Mouse (Mus musculus): ENCODE data around the gene Tmem119.
"Not testable (repeated sequence)": the region's sequence is repeated elsewhere in the genome, so short reads cannot be mapped to it uniquely, and the experiment has no call there.

The Tmem119 gene

DNA sequence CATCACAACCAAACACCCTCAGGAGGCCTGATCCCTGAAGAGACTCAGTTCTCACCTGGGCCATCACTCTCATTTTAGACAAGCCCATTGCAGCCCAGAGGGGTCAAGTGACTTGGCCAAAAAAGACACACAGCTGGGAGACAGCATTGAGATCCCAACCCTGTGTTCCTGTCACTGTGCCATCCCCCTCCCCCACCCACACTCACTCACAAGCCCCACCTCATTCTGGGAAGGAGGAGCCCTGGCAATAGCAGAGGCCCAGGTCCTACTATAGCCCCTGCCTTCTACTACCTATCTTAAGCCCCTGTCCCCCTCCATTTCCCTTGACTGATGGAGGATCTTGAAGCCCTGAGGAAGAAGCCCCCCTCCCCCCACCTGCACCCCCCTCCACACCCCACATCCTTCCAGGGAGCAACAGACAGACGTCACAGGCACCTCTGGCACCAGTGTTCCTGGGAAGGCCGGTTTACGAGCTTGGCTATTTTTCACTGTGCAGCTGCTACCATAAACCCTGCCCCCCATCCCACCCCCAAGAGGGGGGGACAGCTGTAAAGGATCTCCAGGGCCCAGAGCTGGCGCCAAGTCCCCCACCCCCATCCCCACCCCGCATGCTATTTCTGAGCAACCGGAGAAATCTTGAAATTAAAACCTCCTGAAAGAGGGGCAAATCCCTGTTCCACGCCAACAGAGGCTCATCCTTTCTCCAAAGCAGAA, 11.1 kb downstream of the Tmem119 start:
- DNase-seq (ENCODE audit: low read depth, low spot score) = no peak

DNA sequence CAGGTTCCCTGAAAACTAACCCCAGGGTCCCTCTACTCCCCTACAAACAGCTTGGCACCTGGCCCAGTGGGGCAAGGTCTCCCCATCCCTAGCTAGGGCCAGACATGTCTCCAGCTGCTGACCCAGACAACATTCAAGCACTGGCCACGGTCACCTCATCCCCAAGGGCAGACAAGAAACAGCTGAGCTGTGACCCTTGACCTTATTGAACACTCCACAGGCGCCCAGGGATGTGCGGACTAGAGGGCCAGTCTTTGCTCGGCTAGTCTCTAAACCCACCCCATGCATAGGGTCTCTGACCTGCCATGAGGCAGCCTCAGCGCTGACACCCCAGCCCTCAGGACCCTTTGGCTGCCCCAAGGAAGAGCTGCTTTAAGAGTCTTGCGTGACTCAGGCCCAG, 11.7 kb downstream of the Tmem119 start:
- no peak for DNase-seq (ENCODE audit: low read depth, low spot score)

DNA sequence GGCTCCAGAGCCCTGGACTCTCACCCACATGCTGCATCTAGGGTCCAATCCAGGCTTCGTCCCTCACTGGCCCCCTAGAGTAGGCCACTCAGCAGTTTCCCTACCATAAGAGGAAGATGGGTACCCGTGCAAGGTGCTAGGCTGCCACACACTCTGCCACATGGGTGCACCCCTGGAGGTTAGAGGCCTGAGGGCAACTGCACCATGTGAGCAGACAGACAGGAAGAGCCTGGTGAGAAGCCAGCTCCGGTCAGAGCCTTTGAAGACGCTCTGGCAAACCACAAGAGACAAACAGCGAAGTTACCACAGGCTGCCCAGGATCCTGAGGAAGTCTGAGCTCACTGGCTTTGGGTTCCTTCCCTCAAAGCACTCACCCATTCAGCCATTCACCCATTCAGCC, 13.3 kb downstream of the Tmem119 start:
- no peak for DNase-seq (ENCODE audit: low read depth, low spot score)

DNA sequence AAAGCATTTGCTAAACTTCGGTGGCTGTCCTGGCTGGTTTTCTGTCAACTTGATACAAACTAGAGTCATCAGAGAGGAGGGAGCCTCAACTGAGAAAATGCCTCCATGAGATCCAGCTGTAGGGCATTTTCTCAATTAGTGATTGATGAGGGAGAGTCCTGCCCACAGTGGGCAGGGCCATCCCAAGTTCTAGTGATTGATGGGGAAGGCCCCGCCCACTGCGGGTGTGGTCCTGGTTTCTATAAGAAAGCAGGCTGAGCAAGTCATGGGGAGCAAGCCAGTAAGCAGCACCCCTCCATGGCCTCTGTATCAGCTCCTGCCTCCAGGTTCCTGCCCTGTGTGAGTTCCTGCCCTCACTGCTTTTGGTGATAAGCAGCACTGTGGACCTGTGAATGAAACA, 16.2 kb downstream of the Tmem119 start:
- DNase-seq (ENCODE audit: low read depth, low spot score) = not testable (repeated sequence)

DNA sequence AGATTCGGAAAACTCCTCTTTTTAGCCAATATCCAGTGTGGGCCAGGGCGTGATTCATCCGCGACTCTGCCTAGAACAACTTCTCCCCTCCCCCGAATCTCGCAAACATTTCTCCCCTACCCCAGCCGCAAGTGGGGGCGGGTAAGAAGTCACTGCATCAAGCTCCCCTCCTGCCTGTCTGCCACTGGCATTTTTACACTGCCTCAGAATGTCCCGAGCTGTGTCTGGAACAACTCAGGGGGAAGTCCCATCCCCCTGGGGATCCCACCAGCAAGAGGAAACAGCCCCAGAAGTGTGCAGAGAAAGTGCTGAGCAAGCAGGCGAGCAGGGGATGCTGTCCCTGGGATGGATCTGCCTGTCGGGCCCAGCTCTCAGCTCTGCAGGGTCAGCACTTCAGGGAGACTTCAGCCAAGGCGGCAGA, 16.7 kb downstream of the Tmem119 start:
- no peak for DNase-seq (ENCODE audit: low read depth, low spot score)

DNA sequence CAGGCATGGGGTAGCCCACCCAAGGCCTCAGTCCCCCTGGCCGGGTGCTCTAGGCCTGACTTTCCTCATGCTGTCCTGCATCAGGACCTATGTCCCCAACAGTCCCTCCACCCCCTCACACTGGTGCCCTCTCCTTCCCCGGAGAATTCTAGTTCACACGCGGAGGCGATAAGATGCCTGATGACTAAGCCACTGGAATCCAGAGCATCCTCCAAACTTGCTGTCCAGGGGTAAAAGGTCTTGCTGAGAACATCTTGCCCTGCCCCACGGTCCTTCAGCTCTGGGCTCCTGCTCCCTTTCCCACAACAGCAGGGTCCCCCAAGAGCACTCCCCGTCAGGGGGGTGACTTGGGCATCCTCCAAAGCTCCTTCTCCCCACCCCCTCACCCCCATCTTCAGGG, 17.7 kb downstream of the Tmem119 start:
- no peak for DNase-seq (ENCODE audit: low read depth, low spot score)

DNA sequence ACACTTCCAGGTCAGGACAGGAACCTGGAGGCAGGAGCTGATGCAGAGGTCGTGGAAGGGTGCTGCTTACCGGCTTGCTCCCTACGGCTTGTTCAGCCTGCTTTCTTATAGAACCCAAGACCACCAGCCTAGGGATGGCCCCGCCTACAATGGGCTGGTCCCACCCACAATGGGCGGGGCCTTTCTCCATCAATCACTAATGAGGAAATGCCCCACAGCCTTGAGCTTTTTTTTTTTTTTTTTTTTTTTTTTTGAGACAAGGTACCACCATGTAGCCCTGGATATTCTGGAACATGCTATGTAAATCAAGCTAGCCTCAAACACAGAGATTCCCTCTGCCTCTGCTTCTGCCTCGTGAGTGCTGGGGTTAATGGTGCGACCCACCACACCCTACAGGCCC, 18.4 kb downstream of the Tmem119 start:
- DNase-seq (ENCODE audit: low read depth, low spot score) = peak; percentile 23

DNA sequence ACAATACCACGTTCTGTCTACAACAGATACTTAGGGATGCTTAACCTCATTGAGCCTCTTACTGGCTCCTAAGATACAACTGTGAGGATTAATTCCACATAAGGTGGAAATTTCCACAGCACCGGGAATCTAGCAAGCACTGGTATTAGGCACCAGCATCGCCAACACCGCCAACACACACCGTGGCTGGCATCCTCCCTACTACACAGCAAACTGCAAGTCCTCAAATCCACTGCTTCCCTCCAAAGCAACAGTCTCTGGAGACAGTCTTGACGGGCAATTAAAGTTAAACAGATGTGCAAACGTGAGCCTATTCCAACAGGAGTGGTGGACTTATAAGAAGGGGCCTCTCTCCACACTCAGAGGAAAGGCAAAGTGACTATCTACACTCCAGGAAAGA, 19.1 kb downstream of the Tmem119 start:
- DNase-seq (ENCODE audit: low read depth, low spot score) = no peak

DNA sequence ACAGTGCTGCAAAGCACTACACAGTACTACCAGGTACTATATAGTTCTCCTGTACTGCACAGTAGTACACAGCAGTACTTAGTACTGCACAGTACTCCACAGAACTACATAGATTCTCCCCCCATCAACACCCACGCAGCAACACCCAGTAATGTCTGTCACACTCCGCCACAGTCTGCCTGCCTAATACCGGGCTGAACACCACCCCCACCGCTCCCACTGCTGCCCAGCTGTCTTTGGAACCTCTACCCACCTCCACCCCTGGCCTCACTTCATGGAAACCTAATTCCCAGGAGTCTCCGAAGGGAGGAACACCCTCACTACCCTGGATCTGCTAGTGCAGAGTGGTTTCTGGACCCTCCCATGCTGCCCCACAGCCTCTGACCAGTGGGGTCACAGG, 19.6 kb downstream of the Tmem119 start:
- no peak for DNase-seq (ENCODE audit: low read depth, low spot score)

DNA sequence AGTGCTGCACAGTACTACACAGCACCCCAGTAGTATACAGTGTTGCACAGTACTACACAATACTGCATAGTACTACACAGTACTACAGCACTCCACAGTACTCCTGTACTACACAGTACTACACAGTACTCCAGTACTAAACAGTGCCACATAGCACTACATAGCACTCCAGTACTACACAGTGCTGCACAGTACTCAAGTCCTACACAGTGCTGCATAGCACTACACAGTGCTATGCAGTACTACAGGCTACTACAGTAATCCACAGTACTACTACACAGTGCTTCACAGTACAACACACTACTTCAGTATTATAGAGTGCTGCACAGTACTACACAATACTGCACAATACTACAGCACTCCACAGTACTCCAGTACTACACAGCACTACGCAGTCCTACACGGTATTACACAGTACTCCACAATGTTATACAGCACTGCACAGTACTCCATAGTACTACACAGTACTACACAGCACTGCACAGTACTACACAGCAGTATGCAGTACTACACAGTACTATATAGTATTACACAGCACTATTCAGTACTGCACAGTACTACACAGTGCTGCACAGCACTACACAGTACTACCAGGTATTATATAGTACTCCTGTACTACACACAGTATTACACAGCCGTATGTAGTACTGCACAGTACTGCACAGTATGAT, 20.1 kb downstream of the Tmem119 start:
- DNase-seq (ENCODE audit: low read depth, low spot score) = no peak

DNA sequence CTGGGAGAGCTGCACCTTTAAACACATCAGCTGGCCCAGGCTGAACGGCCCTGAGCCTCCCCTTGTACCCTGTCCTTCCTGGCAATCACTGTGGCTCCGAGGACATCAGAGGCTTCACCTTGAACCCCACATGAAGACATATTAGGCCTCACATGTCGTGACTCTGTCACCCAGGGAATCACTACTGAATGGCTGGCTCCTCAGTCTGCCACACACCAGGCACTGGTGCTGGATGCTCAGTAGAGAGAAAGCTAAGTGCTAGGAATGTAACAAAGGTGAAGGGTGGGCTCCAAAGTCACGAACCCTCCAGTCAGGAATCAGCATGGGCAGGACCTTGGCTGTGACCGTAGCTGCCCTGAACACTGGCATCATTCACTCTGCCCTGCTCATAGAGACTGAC, 20.7 kb downstream of the Tmem119 start:
- no peak for DNase-seq (ENCODE audit: low read depth, low spot score)

DNA sequence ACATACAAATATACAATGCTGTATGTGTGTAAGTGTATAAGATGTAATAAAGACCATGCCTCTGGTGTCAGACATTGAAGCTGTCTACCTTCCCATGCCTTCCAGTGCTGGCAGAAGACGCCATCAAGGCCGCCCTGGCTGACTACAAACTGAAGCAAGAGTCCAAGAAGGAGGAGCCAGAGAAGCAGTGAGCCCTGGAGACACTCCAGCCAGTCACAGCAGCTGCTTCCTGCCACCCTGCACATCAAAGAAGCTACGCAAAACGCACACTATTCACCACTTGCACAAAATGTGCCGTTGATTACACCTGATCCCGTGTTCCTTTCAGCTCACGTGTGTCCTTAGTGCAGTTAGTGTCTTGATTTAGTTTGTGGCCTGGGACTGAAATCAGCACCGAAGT, 22.6 kb downstream of the Tmem119 start:
- DNase-seq (ENCODE audit: low read depth, low spot score) = not testable (repeated sequence)

DNA sequence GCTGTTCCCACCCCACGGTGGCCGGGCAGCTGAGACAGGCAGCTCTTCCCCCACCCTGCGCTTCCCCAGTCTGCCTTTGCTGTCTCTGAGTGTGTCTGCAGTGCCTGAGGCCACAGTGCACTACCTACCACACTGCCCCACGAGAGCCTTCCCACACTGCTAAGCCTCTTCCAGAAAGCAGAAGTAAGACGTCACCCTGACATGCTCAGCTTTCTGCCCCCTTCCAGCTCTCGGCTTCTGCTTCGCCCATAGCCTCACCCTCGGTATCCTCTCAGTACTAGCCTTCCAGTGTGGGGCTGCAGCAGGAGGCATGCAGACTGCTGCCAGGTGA, 23.5 kb downstream of the Tmem119 start:
- peak; percentile 89 for DNase-seq (ENCODE audit: low read depth, low spot score)

DNA sequence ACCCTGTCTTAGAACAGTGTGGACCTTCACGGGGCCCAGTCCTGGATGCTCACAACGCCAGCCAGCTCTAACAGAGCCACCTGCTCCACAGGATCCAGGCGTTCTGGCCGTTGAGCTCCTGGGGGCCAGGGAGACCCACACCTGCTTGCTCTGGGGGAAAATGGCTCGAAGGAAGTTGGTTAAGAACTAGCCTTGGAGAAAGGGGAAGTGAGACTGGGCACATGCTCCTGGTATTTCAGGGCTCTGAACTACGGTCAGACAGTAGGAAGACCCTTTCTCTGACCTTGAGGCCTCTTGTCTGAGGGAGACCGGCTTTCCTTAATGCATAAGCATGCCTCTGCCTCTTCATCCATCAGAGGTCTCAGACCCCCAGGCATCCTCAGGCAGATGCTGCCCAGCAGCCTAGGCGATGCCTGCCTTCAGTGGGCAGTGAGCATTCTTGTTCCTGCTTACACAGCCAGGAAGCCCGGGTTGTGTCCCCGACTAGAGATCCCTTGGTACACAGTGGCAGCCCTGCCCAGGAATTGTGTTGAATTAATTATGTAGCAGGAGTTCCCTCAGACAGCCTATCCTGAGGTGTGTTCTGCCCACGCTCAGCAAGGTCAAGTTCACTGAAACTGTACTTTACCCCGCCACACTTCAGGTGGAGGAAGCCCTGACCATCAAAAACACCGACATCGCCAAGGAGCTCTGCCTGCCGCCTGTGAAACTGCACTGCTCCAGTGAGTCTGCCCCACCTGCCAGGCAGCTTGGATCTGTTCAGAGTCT, 24.0 kb downstream of the Tmem119 start:
- peak; percentile 85 for DNase-seq (ENCODE audit: low read depth, low spot score)

DNA sequence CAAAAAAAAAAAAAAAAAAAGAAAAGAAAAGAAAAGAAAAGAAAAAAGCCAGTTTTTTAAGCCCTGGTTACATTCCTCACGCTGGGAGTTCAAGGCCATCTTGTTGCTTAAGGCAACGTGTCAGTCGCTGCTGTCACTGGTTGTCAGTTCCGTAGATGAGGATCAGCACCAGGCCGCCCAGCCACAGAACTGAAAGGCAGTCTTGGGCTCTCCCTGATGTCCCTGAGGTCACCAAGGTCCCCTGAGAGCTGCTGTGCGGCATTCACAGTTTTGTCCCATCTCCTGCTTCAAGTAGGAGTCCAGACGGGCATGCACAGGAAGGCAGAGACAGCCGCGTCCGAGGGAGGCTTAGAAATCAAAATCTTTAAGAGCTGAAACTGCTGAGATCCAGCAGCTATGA, 24.7 kb downstream of the Tmem119 start:
- no peak for DNase-seq (ENCODE audit: low read depth, low spot score)

DNA sequence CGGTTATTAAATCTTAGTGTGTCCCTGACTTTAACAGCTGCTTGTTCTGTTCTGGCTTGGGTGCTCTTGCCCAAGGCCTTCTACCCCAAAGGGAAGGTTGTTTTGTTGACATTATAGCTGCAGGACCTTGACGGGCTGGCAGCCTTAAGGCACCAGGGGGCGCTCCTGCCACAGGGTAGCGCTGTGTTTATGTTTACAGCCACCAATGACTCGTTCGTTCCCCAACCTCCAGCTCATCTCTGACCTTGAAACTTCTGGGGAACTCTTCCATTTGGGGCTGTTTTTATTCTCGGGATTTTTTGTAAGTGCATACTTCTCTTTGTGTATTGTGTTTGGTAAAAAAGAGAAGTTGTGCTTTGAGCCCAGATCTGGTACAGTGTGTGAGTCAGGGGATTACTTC, 26.7 kb downstream of the Tmem119 start:
- DNase-seq (ENCODE audit: low read depth, low spot score) = peak; percentile 93

DNA sequence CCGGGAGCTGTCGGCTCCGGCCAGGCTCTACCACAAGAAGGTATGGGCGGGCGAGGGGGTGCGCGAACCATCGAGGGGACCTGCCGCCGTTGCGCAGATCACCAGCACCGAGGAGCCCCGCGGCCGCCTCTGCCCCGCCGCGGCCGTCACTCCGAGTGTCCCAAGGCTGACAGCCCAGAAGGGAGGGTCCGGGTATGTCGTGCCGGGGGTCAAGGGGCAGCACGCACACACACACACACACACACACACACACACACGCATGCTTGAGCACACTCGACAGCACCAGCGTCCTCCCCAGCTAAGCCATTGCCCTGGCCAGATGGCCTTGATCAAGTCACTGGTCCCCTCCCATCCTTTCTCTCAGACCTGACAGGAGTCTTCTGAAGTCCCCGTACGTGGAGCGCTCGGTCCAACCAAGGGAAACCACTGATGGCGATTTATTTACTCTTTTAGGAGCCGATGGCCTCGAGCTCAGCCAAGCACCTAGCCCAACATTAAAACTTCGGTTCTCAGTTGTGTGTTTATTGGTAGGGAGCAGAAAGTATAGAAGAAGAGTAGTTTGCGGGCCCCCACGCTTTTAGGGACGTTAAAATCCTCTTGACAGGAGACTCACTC, 27.3 kb downstream of the Tmem119 start:
- DNase-seq (ENCODE audit: low read depth, low spot score) = no peak

DNA sequence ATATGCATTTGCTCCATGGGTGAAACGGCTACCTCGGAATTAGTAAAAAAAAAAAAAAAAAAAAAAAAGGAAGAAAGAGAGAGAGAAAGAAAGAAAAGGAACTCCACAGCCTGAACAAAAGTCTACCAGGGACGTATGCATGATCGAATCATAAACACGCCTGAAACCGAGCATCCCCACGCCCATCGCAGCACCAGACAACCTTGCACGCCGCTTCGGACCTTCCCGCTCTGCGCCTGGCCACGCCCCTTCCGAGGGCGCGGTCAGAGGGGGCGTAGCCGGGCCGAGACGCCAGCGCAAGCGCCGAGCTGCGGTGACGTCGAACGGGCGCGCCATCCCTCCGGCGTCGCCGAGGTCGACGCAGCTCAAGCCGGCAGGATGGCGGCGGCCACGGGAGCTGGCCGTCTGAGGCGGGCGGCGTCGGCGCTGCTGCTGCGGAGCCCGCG, 27.8 kb downstream of the Tmem119 start, which contains the start of the genes Sart3 and Iscu:
TSS of gene Sart3 (minus strand) at position 61 of the 446 bp plus-strand sequence.
TSS of gene Iscu (plus strand) at position 299 of the 446 bp plus-strand sequence.
- DNase-seq (ENCODE audit: low read depth, low spot score) = peak; percentile 98

DNA sequence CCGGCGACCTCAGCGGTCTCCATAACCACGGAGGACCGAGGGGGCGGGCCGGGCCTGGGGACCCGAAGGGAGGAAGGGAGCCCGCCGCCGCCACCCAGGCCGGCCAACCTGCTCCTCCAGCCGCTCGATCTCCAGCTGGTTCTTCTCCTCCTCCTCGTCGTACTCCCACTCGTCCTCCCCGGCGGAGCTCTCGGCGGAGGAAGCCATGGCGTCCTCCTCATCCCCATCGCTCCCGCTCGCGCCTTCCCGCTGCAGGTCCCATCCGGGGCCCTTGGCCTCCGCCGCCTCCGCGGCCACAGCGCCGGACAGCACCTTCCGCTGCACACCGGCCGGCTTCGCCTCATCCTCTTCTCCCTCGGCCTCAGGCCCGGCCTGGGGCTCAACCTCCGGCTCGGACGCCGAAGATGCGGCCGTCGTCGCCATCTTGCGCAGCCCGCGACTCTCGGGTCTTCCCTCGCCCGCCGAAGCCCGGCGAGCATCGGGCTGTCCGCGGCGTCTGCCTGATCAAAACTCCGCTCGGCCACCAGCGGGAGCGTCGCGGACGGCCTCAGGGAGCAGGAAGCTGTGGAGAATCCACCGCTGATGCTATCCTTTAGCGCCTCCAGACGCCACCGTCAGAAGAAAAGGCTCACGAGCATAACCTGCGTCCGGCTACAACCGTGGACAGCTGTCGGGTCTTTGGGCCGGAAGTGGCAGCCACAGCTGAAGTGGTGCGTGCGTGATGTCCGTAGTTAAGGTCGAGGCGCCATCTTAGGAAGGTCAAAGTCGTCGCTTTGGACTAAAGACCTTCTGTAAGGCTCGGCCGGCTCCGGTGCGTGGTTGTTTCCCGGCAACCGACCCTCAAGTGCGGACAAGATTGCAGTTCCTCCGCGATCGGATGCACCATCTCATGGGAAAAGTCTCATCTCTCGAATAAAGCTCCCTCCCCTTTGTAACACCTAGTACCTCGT, 28.8 kb downstream of the Tmem119 start:
- DNase-seq (ENCODE audit: low read depth, low spot score) = peak; percentile 97

DNA sequence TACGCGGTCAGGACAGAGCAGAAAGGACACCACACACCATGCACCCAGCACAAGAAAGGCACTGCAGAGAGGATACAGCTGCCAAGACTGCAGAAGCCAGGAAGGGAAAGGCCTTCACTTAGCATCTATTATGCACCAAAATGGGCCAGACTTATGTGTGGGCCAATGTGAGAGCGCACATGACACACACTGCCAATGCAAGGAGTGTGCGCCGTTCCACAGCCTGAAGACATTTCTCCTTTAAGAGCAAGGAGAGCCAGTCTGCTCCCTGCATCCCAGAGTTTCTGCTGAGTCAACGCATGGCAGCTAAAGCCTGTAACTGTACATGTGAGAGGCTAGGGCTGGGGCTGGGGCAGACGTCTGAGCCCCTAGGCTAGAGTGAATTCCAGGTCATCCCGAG, 31.5 kb downstream of the Tmem119 start:
- no peak for DNase-seq (ENCODE audit: low read depth, low spot score)
